Mouse (Mus musculus) urinary bladder, adult 2 months (tissue): ENCODE data around the gene Trim69. TPM values are rescaled to one million over a fixed set of nuclear protein-coding genes. Genes with fewer than 3 reads are reported as not detected.

Experiments used
- DNase-seq: peaks from one replicate; pipeline ENCODE4 v3.0.0; 2022; ENCODE audit warnings: low spot score
- polyA plus RNA-seq: library from polyadenylated mRNA; depleted of rRNA; stranded (reverse); fragments of >200 nt; gene quantifications from 2 replicates; pipeline ENCODE4 v1.2.3, GENCODE M21; 2012

The Trim69 gene
- polyA plus RNA-seq, 1 experiment: 0.06 TPM

GRCm38 (mm10) chr2:122152850-122153249, 7.7 kb upstream of the Trim69 start:
- DNase-seq: no peak

GRCm38 (mm10) chr2:122153681-122154365, 6.7 kb upstream of the Trim69 start:
- DNase-seq: no peak

GRCm38 (mm10) chr2:122154479-122154878, 6.0 kb upstream of the Trim69 start:
- no peak for DNase-seq

GRCm38 (mm10) chr2:122155292-122155691, 5.2 kb upstream of the Trim69 start:
- no peak for DNase-seq

- DNase-seq: no peak
Measured at GRCm38 (mm10) chr2:122156051-122156700, 4.3 kb upstream of the Trim69 start.

- no peak for DNase-seq
Measured at GRCm38 (mm10) chr2:122157561-122157960, 2.9 kb upstream of the Trim69 start.

- no peak for DNase-seq
Measured at GRCm38 (mm10) chr2:122158362-122158802, 2.1 kb upstream of the Trim69 start.

GRCm38 (mm10) chr2:122159667-122160066, 833 bp upstream of the Trim69 start:
- DNase-seq: no peak

GRCm38 (mm10) chr2:122161542-122161941, 1.0 kb downstream of the Trim69 start:
- DNase-seq: no peak

GRCm38 (mm10) chr2:122162529-122162928, 2.0 kb downstream of the Trim69 start:
- no peak for DNase-seq

GRCm38 (mm10) chr2:122163430-122164195, 3.1 kb downstream of the Trim69 start:
- DNase-seq: no peak

- DNase-seq: no peak
Measured at GRCm38 (mm10) chr2:122164293-122164692, 3.8 kb downstream of the Trim69 start.

- DNase-seq: no peak
Measured at GRCm38 (mm10) chr2:122171292-122171691, 10.8 kb downstream of the Trim69 start.

- no peak for DNase-seq
Measured at GRCm38 (mm10) chr2:122172188-122172587, 11.7 kb downstream of the Trim69 start.

GRCm38 (mm10) chr2:122180051-122180822, 19.7 kb downstream of the Trim69 start:
- DNase-seq: no peak

- DNase-seq: no peak
Measured at GRCm38 (mm10) chr2:122185086-122185485, 24.6 kb downstream of the Trim69 start.

GRCm38 (mm10) chr2:122186106-122186505, 25.6 kb downstream of the Trim69 start, which contains the start of the genes Patl2 and Terb2:
Patl2 (minus strand) TSS chr2:122186189.
Terb2 (plus strand) TSS chr2:122186272.
- DNase-seq: no peak

- no peak for DNase-seq
Measured at GRCm38 (mm10) chr2:122186751-122187150, 26.3 kb downstream of the Trim69 start.

GRCm38 (mm10) chr2:122191849-122192248, 31.3 kb downstream of the Trim69 start:
- DNase-seq: no peak

GRCm38 (mm10) chr2:122194509-122194929, 34.0 kb downstream of the Trim69 start:
- DNase-seq: no peak

GRCm38 (mm10) chr2:122201501-122201900, 41.0 kb downstream of the Trim69 start:
- DNase-seq: no peak
